Mouse (Mus musculus) layer of hippocampus, adult 8-10 months (tissue): ENCODE measurements at regions not wholly inside any gene's neighbourhood (a gene's known extent, or its start where the extent isn't known, plus 50 kb on each side); places are given as distances from the start of the nearest gene placed in this dataset.
A peak's percentile ranks its signal among the peaks of the same experiment; 100 is the strongest.

ENCODE experiments used
- DNase-seq, 2 experiments: peaks; one replicate each; pipeline ENCODE4 v3.0.0; 2022; ENCODE audit warnings: low spot score in 2 of 2

DNA sequence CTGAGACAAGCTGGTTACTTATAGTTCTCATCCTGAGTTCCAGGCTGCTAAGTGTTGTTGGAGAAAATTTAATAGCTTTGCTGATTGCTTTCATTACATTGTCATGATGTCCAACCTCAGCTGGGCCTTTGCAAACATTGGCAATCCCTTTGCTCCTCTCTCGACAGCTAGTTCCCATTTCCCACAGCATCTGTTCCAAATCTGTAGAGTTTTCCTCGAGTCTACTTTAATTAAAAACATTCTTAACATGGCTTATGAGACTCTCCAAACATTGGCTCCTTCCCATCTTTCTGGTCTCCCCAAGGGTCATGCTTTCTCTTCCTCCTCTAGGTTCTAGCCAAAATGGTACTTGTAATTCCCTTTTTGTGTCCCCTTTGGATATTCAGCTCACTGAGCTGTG is 672.6 kb upstream of the Gm8797 start:
- DNase-seq = no peak

DNA sequence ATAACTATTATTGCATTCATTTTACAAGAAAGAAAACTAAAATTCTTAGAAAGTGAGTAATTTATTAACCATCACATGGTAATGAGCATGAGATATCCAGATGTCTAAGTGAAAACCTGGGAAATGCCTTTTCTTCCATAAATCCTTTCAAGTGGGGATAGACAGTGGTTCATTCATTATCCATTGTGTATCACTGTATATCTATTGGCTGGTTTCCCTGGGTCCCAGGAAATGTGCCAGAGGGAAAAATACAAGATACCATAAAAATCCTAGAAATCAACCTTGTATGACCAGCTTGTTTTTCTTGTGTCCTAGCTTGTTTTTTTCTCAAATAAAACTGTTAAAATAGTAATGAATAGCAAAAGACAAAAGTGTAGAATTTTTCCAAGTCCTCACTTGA is 663.9 kb upstream of the Gm8797 start:
- DNase-seq = no peak

GRCm38 (mm10) chr3:5088867-5089266 is 661.7 kb upstream of the Gm8797 start:
- no peak for DNase-seq

DNA sequence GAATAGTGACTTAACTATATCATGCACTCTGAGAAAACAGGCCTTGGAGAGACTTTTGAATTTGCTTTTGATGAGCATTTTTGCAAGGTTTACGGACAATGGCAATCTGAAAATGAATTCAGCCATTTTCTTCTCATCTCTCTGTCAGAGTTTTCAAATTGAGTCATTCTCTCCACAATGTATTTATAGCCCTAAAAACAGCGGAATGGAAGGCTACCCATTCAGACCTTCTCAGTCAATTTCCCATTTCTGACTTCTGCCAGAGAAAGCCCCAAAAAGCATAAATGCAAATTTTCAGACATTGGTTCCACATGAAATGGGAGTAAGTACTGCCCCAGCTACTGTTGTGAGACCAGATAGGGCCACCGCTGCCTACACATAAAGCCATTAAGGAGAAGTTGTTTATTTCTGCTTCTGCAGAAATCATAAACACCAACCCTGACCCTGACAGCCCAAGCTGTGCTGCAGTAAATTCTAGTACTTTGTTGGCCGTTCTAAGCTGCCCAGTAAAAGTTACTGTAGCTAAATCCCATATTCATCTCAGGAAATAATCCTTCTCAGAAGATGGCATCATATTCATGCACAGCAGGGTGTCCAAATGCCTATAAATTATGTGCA is 661.1 kb upstream of the Gm8797 start:
- no peak for DNase-seq

DNA sequence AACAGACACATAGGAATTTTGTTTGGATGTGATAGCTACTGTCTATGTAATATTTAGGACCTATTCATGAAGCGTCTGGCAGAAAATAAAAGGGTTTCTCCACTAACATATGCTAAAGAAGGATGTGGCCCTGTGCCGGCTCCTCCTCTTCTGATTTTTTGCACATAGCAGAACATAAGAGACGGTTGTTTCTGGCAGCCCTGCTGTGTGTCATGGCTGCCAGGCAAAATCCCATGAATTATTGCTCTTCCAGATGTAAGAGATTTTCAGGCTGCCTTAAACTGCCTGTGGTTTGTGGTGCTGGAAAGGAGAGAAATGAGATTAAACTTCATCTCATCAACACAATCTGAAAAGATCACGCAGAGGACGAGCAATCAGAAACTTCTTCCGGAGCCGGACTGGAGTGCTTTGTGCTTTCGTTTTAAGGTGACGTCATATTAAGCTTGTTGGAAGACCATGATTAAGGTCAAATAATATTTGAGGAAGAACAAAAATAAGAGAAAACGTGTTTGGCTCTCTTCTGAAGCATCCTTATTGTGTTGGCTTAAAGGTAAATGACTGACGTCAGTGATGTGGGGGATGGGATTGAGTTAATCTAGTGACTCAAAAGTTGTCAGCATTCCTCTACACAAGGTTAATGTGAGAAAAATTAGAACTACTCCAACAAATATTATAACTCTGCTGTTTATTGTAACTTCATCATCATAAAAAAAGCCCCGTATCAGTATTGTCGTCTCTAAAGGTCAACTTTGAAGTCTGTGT is 660.3 kb upstream of the Gm8797 start:
- peak in 1 of 2 experiments; percentile 2 for DNase-seq

GRCm38 (mm10) chr3:5090987-5091386 is 659.6 kb upstream of the Gm8797 start:
- DNase-seq = no peak
